Mouse (Mus musculus) cerebellum, adult 9-10 months (tissue): ENCODE measurements at regions not wholly inside any gene's neighbourhood (a gene's known extent, or its start where the extent isn't known, plus 50 kb on each side); places are given as distances from the start of the nearest gene placed in this dataset.

ENCODE experiments used
- DNase-seq: peaks from one replicate; pipeline ENCODE4 v3.0.0; 2022

- no peak for DNase-seq
Measured at GRCm38 (mm10) chr4:4875257-4875656, 82.1 kb upstream of the Impad1 start.

- DNase-seq: no peak
Measured at GRCm38 (mm10) chr4:4858345-4858744, 65.2 kb upstream of the Impad1 start.
